Mouse (Mus musculus) heart, postnatal 14 days (tissue): ENCODE data around the gene Serpinb6d. TPM values are rescaled to one million over a fixed set of nuclear protein-coding genes. Genes with fewer than 3 reads are reported as not detected.

ENCODE experiments used
- DNase-seq, 2 experiments: peaks; one replicate each; pipeline ENCODE4 v3.0.0; 2021 to 2022
- intact Hi-C: fragments of 180-260 bp; cut with DNase I; formaldehyde crosslinking; loops from one replicate; pipeline ENCODE4 v1.15.1; 2025
- long read RNA-seq, 2 experiments: library from polyadenylated mRNA; stranded (forward); transcript quantifications; one replicate each; pipeline ENCODE4 v2.0.0; 2021
- total RNA-seq, 2 experiments: library from RNA; stranded (reverse); gene quantifications; 2 replicates each; pipeline ENCODE4 v1.2.3; 2021

The Serpinb6d gene
- not detected for total RNA-seq
- long read RNA-seq, experiment 1: 0 reads
- long read RNA-seq, experiment 2: 0 reads

- intact Hi-C loops: no loop called here
- DNase-seq: no peak
These were observed at the start of gene Serpinb6d for GRCm38 (mm10) chr13:33661105-33661504. Serpinb6d (plus strand) TSS chr13:33661405.

- DNase-seq: no peak
- intact Hi-C loops: no loop called here
These were observed 38.3 kb upstream of the Serpinb6d start for GRCm38 (mm10) chr13:33622921-33623320.

GRCm38 (mm10) chr13:33642540-33642939 is 18.7 kb upstream of the Serpinb6d start:
- no peak for DNase-seq
- intact Hi-C loops: no loop called here

GRCm38 (mm10) chr13:33662550-33662949 is 1.3 kb downstream of the Serpinb6d start:
- no peak for DNase-seq
- intact Hi-C loops: no loop called here

- no peak for DNase-seq
- intact Hi-C loops: no loop called here
These were observed 59.1 kb downstream of the Serpinb6d start for GRCm38 (mm10) chr13:33720296-33720695.

Other genes with a start within 250 kb of the Serpinb6d start
- gene Serpinb9g, start 176.6 kb upstream of the Serpinb6d start, total RNA-seq: not detected
- gene Serpinb6e, start 182.0 kb downstream of the Serpinb6d start, total RNA-seq: not detected
- under 1 TPM in 1 of 2 experiments, not detected in 1; 0.22 TPM for gene Serpinb6c, start 244.3 kb downstream of the Serpinb6d start, total RNA-seq